Mouse (Mus musculus): ENCODE results near the gene Gla. TPM values are rescaled to one million over a fixed set of nuclear protein-coding genes. Genes with fewer than 3 reads are reported as not detected.

The Gla gene
- polyA plus RNA-seq, 1 experiment from 2014 or later, result 3.9 TPM

DNA sequence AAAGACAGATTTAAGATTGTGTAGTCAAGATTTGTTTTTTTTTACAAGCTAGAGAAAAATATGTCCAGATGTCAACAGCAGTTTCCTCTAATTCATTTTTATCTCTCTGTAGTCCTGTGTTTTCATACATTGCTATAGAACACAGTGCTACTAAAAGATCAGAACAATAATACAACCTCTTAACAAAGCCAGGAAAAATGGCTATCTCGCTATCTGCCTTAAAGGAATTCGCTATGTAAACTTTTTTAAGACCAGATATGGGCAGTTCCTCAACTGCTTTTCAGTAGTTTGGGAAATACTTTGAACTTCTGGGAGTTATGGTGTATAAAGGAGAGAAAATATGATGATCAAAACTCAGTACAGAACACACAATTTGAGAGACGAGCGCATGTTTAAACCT, 22.4 kb upstream of the Gla start:
- 91% methylated on average over 4 of the region's 4 CpGs for WGBS
- no peaks in the 10 kb centered on the region; the same call in 1 of the 2 replicates for H3K4me1 ChIP-seq (replicated peaks; ENCODE audit: control insufficient read depth, insufficient read depth, low read length)
- no peaks in the 10 kb centered on the region for H3K36me3 ChIP-seq (ENCODE audit: control insufficient read depth, insufficient read depth)
- no peak overlapping the region for H3K27ac ChIP-seq (ENCODE audit: low read length)
- no peaks in the 10 kb centered on the region for H3K27me3 ChIP-seq (replicated peaks; ENCODE audit: control insufficient read depth, insufficient read depth, low read length)
- no peak overlapping the region for H3K4me3 ChIP-seq (replicated peaks; ENCODE audit: low read length)
- H3K9ac ChIP-seq (replicated peaks; ENCODE audit: low read depth, low read length), result no peak overlapping the region
- no peak for ATAC-seq
- H3K9me3 ChIP-seq (ENCODE audit: control insufficient read depth, low read length), result no peaks in the 10 kb centered on the region
- no peak overlapping the region for H3K4me2 ChIP-seq (ENCODE audit: low read length)

DNA sequence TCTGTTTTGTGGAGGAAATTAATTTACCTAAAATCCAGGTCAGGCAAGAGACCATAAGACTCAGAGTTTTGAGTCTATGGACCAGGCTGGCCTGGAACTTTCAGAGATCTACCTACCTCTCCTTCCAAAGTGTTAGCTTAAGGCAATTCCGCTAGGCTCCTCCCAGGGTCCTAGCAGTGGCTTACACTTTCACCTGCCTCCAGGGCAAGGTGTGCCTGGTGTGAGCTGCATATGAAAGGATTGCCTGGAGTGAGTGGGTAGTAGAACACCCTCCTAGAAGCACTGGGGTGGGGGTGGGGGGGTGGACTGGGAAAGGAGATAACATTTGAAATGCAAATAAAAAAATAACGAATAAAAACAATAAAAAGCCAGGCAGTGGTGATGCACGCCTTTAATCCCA, 20.8 kb upstream of the Gla start:
- no peaks in the 10 kb centered on the region for H3K27me3 ChIP-seq (replicated peaks; ENCODE audit: control insufficient read depth, insufficient read depth, low read length)
- no peak overlapping the region for H3K9ac ChIP-seq (replicated peaks; ENCODE audit: low read depth, low read length)
- no peak for ATAC-seq
- no peak overlapping the region for H3K4me2 ChIP-seq (ENCODE audit: low read length)
- 78% methylated on average over 3 of the region's 3 CpGs for WGBS
- H3K36me3 ChIP-seq (ENCODE audit: control insufficient read depth, insufficient read depth), result no peaks in the 10 kb centered on the region
- no peaks in the 10 kb centered on the region; the same call in 1 of the 2 replicates for H3K4me1 ChIP-seq (replicated peaks; ENCODE audit: control insufficient read depth, insufficient read depth, low read length)
- H3K4me3 ChIP-seq (replicated peaks; ENCODE audit: low read length), result no peak overlapping the region
- H3K9me3 ChIP-seq (ENCODE audit: control insufficient read depth, low read length), result no peaks in the 10 kb centered on the region
- H3K27ac ChIP-seq (ENCODE audit: low read length), result no peak overlapping the region

DNA sequence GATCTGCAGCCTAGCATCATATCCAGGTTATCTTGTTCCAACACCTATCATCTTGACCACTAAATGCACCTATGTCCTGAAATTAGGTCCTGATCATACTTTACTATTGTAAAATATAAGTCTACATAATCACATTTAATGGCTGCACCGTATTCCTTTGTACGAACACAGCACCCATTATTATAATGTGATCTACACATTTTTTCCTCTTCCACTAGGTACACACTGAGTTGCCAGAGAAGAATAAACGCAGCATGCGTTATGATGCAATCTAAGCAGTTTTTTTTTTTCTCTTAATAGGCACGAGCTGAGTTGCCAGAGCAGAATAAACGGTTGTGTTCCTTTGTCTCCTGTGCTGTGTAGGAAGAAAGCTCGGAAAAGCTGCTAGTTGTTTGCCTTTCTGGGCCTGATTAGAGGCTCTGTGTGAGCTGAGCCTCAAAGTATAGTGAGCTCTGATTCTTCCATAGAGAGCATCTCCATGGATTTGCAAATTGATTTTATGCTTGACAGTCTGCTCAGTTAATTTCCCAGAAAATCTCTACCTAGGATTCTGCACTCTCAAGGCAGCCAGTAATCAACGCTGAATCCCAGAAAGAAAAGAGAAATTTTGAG, 19.4 kb upstream of the Gla start:
- H3K4me1 ChIP-seq (replicated peaks; ENCODE audit: control insufficient read depth, insufficient read depth, low read length), result no peaks in the 10 kb centered on the region; the same call in 1 of the 2 replicates
- peak; percentile 83 for ATAC-seq
- no peak overlapping the region for H3K4me3 ChIP-seq (replicated peaks; ENCODE audit: low read length)
- H3K9me3 ChIP-seq (ENCODE audit: control insufficient read depth, low read length), result no peaks in the 10 kb centered on the region
- peak overlapping the region; percentile 72 for H3K27ac ChIP-seq (ENCODE audit: low read length)
- no peaks in the 10 kb centered on the region for H3K27me3 ChIP-seq (replicated peaks; ENCODE audit: control insufficient read depth, insufficient read depth, low read length)
- WGBS, result 24% methylated on average over 8 of the region's 8 CpGs
- 0 out of 2 replicates have a peak overlapping the region, but pooled peaks have one; percentile 12 for H3K9ac ChIP-seq (replicated peaks; ENCODE audit: low read depth, low read length)
- H3K36me3 ChIP-seq (ENCODE audit: control insufficient read depth, insufficient read depth), result no peaks in the 10 kb centered on the region
- no peak overlapping the region for H3K4me2 ChIP-seq (ENCODE audit: low read length)

DNA sequence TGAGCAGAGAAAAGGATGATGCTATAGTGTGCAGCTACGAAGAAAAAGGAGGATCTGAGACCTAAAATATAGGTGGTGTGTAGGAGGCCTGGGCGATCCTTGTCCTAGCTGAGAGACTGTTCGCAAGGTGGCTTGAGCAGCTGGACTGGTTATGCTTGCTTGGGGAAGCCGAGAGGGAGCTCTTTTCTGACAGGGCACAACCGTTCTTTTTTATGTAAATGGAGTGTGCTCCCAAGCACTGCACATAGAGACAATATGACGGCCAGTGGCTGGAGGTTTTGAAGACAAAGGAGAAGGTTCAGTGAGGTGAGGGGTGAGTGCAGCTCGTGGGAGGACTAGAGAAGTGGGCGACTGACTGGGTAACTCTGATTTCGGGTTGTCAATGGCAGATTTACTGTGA, 18.8 kb upstream of the Gla start:
- Histone ChIP-seq H3K27ac (ENCODE audit: low read length) (peak overlapping the region; percentile 72; the same call in 1 of the 2 replicates), H3K4me3 (replicated peaks; ENCODE audit: low read length) (no peak overlapping the region), H3K9ac (replicated peaks; ENCODE audit: low read depth, low read length) (no peak overlapping the region), H3K27me3 (replicated peaks; ENCODE audit: control insufficient read depth, insufficient read depth, low read length) (no peaks in the 10 kb centered on the region), H3K36me3 (ENCODE audit: control insufficient read depth, insufficient read depth) (no peaks in the 10 kb centered on the region), H3K4me1 (replicated peaks; ENCODE audit: control insufficient read depth, insufficient read depth, low read length) (no peaks in the 10 kb centered on the region; the same call in 1 of the 2 replicates), H3K9me3 (ENCODE audit: control insufficient read depth, low read length) (no peaks in the 10 kb centered on the region), H3K4me2 (ENCODE audit: low read length) (no peak overlapping the region)
- ATAC-seq, result peak; percentile 46; the same call in 1 of the 2 replicates
- WGBS, result 29% methylated on average over 9 of the region's 9 CpGs

DNA sequence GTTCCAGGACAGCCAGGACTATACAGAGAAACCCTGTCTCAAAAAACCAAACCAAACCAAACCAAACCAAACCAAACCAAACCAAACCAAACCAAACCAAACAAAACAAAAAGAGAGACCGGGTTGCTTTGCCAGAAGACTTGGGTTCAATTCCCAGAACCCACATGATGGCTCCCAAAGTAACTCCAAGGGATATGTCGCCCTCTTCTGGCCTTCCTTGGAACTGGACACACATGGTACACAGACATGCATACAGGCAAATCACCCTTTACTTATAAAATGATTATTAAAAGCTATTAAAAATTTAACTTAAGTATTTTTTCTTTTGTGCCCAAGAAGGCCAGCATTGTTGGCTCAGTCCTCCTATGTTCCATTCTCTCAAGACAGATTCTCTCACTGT, 13.4 kb upstream of the Gla start:
- no peak overlapping the region for H3K4me2 ChIP-seq (ENCODE audit: low read length)
- ATAC-seq, result no peak
- H3K36me3 ChIP-seq (ENCODE audit: control insufficient read depth, insufficient read depth), result no peaks in the 10 kb centered on the region
- H3K9me3 ChIP-seq (ENCODE audit: control insufficient read depth, low read length), result no peaks in the 10 kb centered on the region
- H3K27me3 ChIP-seq (replicated peaks; ENCODE audit: control insufficient read depth, insufficient read depth, low read length), result no peaks in the 10 kb centered on the region
- no peak overlapping the region for H3K9ac ChIP-seq (replicated peaks; ENCODE audit: low read depth, low read length)
- WGBS, result 71% methylated on average over 2 of the region's 2 CpGs
- H3K4me1 ChIP-seq (replicated peaks; ENCODE audit: control insufficient read depth, insufficient read depth, low read length), result 0 out of 2 replicates have a peak, but pooled peaks cover 4% of the 10 kb centered on the region
- no peak overlapping the region for H3K4me3 ChIP-seq (replicated peaks; ENCODE audit: low read length)
- no peak overlapping the region for H3K27ac ChIP-seq (ENCODE audit: low read length)

DNA sequence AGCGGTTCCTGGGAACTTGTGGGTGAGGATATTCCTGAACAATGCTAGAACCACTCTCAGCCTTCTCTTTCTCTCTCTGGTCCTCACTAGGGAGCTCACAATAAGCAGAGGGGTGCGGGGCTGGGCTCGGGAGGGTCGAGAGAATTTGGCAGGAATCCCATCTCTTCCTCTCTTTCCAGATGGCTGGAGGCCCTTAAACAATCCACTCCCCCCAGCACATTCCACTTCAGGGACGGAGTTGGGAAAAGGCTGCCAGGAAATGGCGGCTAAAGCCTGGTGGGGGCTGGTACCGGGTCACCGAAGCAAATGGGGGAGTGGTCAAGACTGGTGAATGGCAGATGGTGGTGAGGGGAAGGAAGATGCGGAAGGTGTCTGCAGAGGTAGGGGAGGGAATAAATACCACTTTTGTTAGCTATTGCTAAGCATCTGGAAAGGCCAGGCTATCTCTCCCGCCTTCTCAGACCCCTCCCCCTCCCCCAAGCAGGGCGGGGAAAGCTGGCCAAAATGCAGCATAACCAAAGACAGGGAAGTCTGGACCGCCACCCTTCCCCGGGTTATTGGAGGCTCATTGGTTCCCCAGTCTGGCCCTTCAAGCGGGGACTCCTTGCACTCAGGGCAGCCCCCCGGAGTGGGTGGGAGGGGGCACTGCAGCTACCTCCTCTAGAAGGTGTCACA, 11.5 kb upstream of the Gla start:
- H3K27me3 ChIP-seq (replicated peaks; ENCODE audit: control insufficient read depth, insufficient read depth, low read length), result no peaks in the 10 kb centered on the region
- H3K4me2 ChIP-seq (ENCODE audit: low read length), result peak overlapping the region; percentile 47
- peak overlapping the region; percentile 16 for H3K9ac ChIP-seq (replicated peaks; ENCODE audit: low read depth, low read length)
- H3K4me1 ChIP-seq (replicated peaks; ENCODE audit: control insufficient read depth, insufficient read depth, low read length), result 0 out of 2 replicates have a peak, but pooled peaks cover 4% of the 10 kb centered on the region
- H3K4me3 ChIP-seq (replicated peaks; ENCODE audit: low read length), result peak overlapping the region; percentile 38
- WGBS, result 18% methylated on average over 14 of the region's 15 CpGs
- H3K36me3 ChIP-seq (ENCODE audit: control insufficient read depth, insufficient read depth), result no peaks in the 10 kb centered on the region
- peak overlapping the region; percentile 79 for H3K27ac ChIP-seq (ENCODE audit: low read length)
- no peaks in the 10 kb centered on the region for H3K9me3 ChIP-seq (ENCODE audit: control insufficient read depth, low read length)
- ATAC-seq, result peak; percentile 83

DNA sequence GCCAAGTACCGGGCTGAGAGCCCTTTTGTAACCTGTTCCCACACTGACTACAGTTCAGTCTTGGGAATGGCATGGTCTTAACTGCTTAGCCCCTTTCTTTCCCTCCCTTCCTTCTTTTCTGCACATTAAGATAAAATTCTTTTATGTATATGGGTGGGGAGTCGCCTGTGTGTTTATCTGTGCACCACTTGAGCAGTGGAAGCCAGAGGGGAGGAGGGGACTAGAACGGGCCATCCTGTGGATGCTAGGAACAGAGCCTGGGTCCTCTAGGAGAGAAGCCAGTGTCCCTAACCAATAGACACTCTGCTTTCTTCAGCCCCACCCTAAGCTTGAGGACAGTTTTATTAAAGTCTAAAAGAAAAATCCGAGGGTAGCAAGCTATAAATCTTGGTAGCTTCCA, 10.1 kb upstream of the Gla start:
- Histone ChIP-seq H3K36me3 (ENCODE audit: control insufficient read depth, insufficient read depth) (no peaks in the 10 kb centered on the region), H3K4me1 (replicated peaks; ENCODE audit: control insufficient read depth, insufficient read depth, low read length) (0 out of 2 replicates have a peak, but pooled peaks cover 4% of the 10 kb centered on the region), H3K27me3 (replicated peaks; ENCODE audit: control insufficient read depth, insufficient read depth, low read length) (no peaks in the 10 kb centered on the region), H3K4me2 (ENCODE audit: low read length) (no peak overlapping the region), H3K9me3 (ENCODE audit: control insufficient read depth, low read length) (no peaks in the 10 kb centered on the region), H3K27ac (ENCODE audit: low read length) (no peak overlapping the region), H3K9ac (replicated peaks; ENCODE audit: low read depth, low read length) (no peak overlapping the region), H3K4me3 (replicated peaks; ENCODE audit: low read length) (no peak overlapping the region)
- WGBS, result 91% methylated on average over 4 of the region's 4 CpGs
- ATAC-seq, result no peak

DNA sequence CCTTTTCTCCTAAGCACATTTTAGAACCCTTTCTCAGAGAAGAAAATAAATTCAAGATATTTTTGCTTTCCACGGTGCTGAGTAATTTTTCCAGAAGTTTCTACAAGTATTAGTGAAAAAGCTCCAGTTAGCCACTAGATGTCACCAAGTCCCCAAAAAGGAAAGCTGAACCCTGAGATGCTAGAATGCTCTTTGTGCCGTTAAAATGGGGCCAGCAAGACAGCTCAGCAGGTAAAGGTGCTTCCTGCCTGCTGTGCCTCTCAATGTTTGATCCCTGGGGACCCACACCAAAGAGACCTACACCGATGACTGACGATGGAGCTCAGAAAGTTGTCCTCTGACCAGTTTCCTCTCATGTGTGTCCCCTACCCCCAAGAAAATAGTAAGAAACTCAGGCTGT, 8.5 kb upstream of the Gla start:
- Histone ChIP-seq H3K27me3 (replicated peaks; ENCODE audit: control insufficient read depth, insufficient read depth, low read length) (no peaks in the 10 kb centered on the region), H3K27ac (ENCODE audit: low read length) (no peak overlapping the region), H3K4me3 (replicated peaks; ENCODE audit: low read length) (no peak overlapping the region), H3K9ac (replicated peaks; ENCODE audit: low read depth, low read length) (no peak overlapping the region), H3K4me2 (ENCODE audit: low read length) (no peak overlapping the region), H3K9me3 (ENCODE audit: control insufficient read depth, low read length) (no peaks in the 10 kb centered on the region), H3K36me3 (ENCODE audit: control insufficient read depth, insufficient read depth) (no peaks in the 10 kb centered on the region), H3K4me1 (replicated peaks; ENCODE audit: control insufficient read depth, insufficient read depth, low read length) (0 out of 2 replicates have a peak, but pooled peaks cover 4% of the 10 kb centered on the region)
- ATAC-seq, result no peak
- 34% methylated on average over 4 of the region's 4 CpGs for WGBS

DNA sequence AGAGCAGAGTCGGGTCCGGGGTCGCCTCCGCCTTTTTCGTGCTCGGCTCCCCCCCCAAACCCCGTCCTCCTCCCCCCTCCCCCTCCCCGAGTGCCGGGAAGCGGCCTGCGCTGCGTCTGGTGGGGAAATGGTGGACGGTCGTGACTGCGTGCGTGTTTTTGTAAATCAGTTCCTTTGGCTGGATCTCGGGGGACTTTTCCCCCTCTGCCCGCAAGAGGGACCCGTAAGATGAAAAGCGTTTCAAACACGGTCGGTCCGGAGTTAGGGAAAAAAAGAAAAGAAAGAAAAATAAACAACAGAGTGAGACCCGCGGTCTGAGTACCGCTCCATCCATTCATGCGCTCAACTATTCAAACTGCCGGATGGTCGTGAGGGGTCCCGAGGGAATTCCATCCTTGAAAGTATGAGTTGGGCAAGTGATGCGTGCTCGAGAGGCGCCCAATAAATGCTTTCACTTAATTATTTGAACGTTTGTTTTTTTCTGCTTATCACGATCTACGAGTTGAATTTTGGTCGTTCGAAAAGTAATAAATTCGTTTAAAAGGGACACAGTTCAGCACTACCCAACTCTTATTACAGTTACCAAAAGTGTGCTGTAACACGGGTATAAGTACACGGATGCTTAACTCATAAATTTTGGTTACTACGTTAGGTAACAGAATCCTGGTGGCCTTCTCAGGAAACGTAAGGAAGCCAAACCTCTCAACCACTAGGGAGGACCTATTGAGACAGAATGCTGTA, 625 bp upstream of the Gla start:
- Histone ChIP-seq H3K9me3 (ENCODE audit: control insufficient read depth, low read length) (no peaks in the 10 kb centered on the region), H3K4me1 (replicated peaks; ENCODE audit: control insufficient read depth, insufficient read depth, low read length) (peaks cover 10% of the 10 kb centered on the region), H3K9ac (replicated peaks; ENCODE audit: low read depth, low read length) (peak overlapping the region; percentile 66), H3K4me2 (ENCODE audit: low read length) (peak overlapping the region; percentile 65), H3K36me3 (ENCODE audit: control insufficient read depth, insufficient read depth) (no peaks in the 10 kb centered on the region), H3K27me3 (replicated peaks; ENCODE audit: control insufficient read depth, insufficient read depth, low read length) (no peaks in the 10 kb centered on the region), H3K4me3 (replicated peaks; ENCODE audit: low read length) (peak overlapping the region; percentile 56), H3K27ac (ENCODE audit: low read length) (peak overlapping the region; percentile 96)
- peak; percentile 79 for ATAC-seq
- 17% methylated on average over 42 of the region's 43 CpGs for WGBS

All from forebrain, embryonic 16.5 days (tissue).